Mouse (Mus musculus): ENCODE measurements at regions not wholly inside any gene's neighbourhood (a gene's known extent, or its start where the extent isn't known, plus 50 kb on each side); places are given as distances from the start of the nearest gene placed in this dataset.
"Not testable (repeated sequence)": the region's sequence is repeated elsewhere in the genome, so short reads cannot be mapped to it uniquely, and the experiment has no call there.

DNA sequence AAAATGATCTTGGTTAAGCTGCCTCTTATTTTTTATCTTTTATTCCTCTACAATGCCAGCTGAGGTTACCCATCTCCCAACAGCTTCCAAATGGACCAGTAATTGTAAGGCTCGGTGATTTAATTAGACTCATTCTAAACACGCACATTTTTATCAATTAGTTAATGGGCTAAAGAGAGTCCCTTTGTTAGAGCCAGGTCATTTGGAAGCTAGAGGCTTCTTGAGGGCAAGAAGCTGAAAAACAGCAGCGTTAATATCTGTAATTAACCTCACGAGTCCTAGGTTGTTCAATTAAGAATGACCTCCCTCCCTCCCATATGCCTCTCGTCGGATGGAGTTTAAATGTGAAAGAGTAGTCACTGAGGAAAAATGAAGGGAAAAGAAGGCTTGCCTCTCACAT is 66.5 kb downstream of the Otx2 start:
- DNase-seq (ENCODE audit: low spot score in 2 of 2), result no peak

DNA sequence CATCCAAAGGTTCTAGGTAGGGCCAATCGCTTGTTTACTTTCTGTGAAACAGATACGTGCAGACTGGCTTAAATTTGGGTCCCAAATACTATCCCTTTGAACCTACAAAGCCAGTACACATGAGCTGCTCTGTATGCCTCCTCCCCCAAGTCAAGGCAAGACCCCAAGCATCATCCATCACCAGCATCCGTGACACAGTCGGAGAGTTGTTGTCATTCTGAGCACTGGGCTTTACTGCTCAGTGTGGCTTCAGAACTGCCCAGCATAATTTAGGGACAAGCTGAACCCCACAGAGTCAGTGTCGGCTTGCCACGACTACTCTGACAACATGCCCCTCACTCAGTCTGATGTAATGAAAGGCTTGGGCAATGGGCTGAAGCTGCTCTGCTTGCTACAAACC is 70.1 kb downstream of the Otx2 start:
- DNase-seq (ENCODE audit: low spot score in 2 of 2), result no peak

DNA sequence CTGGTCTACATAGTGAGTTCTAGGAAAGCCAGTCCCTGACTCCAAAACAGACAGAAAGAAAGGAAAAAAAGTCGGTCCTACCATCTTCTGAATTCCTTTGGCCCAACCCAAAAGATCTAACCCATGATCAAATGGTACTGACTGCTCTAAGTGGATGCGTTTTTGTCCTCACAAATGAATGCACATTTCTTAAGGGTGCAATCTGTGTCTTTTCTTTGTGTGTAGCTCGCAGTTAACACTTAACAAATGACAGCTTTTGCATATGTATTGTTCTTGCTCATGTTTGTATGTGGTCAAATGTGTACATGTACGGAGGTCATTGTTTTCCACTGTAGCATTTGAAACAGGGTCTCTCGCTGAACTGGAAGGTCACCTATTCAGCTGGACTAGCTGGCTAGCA is 79.3 kb downstream of the Otx2 start:
- no peak for DNase-seq (ENCODE audit: low spot score in 2 of 2)

DNA sequence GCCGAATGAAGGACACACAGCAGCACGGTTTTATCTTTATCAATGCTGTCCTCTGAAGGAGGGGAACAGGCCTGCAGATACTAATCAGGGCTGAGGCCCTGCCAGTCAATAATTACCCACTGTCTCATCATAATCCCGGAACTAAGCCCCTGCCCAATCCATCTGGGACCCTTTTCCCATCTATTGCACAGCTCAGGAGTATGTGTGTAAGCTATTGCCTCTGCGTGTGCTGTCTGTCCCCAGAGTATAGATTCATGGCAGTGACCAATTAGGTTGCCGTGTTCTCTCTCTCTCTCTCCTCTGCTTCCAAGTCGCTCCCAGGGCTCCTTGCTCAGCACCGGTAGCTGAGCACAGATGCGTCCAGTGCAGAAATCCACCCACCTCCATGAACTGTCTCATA is 80.3 kb downstream of the Otx2 start:
- DNase-seq (ENCODE audit: low spot score in 2 of 2), result no peak

DNA sequence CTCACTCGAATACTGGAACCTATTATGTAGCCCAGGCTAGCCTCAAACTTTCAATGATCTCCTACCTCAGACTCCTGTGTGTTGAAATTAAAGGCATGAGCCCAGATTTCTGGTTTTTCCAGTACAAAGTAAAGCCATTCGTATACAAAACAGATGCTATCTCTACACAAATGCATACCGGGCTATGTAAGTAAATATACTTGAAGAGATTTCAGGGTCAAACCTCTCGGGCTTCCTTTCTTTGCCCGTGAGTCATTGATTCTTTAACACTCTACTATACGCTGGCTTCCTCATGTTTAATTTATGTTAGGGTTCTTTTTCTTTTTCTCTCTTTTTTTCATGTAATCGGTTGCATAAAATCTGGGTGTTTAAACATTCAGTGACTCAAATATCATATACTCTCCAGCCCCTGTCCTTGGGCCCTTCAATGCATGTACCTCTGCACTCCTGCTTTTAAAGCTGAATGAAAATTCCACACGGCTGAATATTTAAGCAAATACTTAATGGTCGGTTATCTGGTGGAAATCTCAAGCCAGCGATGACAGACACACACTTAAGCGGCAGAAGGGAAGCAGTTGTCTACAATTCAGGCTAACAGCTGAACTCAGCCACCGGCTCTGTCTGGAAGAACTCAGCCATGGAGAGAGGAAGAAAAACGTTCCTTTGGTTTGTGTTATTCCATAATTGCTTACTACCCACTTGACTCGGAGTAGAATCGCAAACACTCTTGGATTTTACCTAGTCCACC is 82.0 kb downstream of the Otx2 start:
- DNase-seq (ENCODE audit: low spot score in 2 of 2), result no peak

DNA sequence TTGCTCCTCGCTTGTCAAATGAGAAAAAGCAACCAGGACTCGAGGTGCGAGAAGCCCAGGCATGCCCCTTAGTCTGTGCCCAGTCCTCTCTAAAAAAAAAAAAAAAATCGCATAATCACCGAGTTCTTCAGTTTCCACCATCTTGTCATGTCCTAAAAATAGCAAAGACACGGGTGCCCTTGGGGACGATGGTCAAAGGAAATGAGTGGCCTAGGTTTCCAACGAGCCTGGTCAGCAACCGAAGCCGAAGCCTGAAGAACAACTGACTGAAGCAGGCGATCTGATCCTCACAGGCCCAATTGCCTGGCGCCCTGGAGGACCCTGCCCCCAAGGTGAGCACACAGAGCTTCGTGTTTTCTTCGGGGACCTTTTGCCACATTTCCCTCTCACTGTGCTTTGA is 83.2 kb downstream of the Otx2 start:
- peak in 1 of 2 experiments; percentile 2 for DNase-seq (ENCODE audit: low spot score in 2 of 2)

DNA sequence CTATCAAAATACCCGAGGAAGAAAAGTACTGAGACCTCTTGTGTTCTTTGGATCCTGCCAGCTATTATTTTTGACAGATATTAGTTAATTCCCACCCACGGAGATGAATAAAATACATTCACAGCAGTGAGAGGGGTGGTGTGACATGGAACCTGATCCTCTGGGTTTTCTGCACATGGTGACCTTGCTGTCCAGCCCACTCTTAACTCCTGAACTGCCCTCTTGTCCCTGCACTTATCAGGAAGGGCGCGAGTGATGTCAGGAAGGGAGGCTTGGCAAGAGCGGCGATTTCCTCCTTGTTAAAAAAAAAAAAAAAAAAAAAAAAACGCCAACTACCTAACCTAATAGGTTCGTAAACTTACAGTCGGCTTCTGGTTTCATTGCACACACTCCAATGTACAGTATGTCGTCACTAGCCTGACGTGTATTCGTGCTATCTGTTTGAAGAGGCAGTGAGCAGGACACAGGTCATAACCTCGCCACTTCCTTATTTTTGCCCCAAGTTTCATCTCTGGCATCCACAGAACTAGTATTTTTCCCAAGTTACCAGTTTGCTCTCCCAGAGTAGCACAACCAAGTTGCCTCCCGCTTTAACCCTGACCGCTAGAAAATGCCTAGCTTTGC is 83.8 kb downstream of the Otx2 start:
- no peak for DNase-seq (ENCODE audit: low spot score in 2 of 2)

DNA sequence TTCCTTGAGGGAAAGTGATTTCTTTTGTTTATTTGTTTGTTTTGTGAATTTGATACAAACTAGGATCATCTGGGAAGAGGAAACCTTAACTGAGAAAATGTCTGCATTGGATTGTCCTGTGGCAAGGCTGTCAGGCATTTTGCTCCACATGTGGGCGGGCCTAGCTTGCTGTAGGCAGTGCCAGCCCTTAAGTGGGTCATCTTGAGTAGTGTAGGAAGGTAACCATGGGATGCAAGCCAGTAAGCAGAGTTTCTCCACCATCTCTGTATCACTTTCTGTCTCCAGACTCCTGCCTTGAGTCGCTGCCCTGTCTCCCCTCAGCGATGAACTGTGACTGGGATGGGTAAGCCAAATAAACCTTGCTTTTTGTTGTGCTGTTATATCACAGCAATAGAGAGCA is 87.8 kb downstream of the Otx2 start:
- DNase-seq (ENCODE audit: low spot score in 2 of 2), result no peak

DNA sequence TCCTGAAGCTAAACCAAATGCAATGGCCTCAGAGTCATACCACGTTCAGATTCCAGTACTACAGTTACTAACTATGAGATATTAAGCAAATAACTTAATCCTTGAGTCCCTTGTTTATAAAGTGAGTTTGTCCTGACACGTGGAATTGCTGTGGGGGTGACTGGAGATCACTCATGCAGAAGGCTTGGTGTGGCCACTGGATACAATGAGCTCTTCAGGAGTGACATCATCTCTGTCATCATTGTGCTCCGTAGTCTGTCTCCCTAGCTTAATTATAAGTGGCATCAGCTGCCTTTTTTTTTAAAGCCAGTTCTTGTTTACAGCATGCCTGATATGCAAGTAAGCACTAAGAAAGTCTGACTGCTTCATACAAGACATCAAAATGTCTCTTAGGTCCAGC is 89.0 kb downstream of the Otx2 start:
- DNase-seq (ENCODE audit: low spot score in 2 of 2), result no peak

DNA sequence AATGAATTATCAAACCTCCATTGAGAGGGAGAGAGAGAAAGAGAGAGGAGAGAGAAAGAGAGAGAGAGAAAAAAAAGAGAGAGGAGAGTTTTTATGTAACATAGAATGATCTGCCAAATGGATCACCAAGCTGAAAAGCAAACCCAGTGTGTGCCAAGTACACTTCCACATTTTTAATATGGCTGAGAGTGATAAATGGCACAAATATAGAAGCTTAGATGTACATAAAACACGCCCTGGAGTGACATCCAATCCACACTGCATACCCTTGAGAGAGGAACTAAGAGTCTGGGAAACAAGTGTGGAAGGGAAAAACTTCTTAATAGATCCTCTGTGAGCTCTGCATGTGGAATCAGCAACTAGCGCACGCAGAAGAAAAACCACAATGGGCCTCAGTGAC is 90.1 kb downstream of the Otx2 start:
- DNase-seq (ENCODE audit: low spot score in 2 of 2), result no peak

DNA sequence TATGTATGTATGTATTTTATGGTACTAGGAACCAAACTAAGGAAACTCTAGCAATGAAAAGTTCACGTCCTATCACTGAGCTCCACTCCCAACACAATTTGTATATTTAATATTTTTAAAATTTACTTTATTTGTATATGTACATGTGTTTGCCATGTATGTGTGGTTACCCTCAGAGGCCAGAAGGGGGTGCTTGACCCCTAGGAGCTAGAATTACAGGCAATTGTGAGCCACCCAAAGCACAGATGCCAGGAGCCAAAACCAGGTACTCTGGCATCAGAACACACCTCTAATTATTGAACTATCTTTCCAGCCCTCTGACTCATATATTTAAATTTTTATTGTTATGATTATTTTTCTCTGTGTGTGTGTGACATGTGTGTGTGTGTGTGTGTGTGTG is 91.5 kb downstream of the Otx2 start:
- no peak for DNase-seq (ENCODE audit: low spot score in 2 of 2)

DNA sequence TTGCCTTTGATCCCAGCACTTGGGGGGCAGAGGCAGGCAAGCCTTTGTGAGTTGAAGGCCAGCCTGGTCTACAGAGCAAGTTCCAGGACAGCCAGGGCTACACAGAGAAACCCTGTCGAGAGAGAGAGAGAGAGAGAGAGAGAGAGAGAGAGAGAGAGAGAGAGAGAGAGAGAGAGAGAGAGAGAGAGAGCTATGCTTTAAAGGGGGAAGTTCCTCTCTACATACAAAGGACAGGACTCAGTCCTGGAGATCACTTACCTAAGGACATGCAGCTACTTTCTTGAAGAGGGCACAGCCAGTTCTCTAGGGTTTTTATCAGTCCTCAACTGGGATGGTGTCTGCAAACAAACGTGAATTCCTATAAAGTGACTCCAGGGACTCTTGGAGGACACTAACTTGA is 92.3 kb downstream of the Otx2 start:
- not testable (repeated sequence) for DNase-seq (ENCODE audit: low spot score in 2 of 2)

DNA sequence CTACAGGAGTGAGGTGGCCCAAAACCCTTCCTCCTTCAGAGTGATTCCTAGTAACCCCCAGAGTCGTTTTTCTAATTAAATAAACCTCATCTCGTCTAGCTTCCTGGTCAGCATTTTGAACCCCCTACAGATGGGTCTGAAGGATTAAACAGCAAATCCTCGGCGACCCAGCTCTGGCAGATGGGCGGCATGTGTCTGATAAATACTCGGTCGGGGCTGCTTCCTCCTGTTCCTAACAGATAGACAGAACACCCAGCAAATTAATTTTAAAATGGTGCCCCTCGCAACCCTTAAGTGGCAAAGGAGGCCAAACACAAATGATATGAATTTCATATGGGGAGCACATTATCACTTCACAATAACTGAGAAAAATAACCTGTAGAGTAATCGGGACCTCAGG is 93.2 kb downstream of the Otx2 start:
- DNase-seq (ENCODE audit: low spot score in 2 of 2), result no peak

DNA sequence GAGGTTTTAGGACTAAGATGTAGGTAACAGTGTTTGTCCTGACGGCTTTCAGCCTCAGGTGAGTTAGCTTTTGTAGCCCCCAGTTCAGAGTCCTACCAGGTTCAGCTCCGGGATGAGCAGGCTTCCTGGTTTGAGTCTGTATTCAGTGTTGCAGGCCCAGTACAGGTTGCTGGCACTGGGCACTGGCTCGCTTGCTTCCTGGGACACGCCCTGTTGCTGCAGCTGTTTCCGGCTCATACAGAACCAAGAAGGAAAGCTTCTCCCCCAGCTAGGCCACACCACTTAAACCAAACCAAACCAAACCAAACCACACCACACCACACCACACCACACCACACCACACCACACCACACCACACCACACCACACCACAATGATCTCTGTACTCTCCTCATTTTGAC is 93.6 kb downstream of the Otx2 start:
- no peak for DNase-seq (ENCODE audit: low spot score in 2 of 2)

Measured in adrenal gland, adult 18-20 months (tissue).